Mouse (Mus musculus) adrenal gland, adult 2 months (tissue): ENCODE results near the gene Dock6. TPM values are rescaled to one million over a fixed set of nuclear protein-coding genes. Genes with fewer than 3 reads are reported as not detected.

Experiments
- DNase-seq: peaks from one replicate; pipeline ENCODE4 v3.0.0; 2021
- polyA plus RNA-seq: library from polyadenylated mRNA; depleted of rRNA; stranded (reverse); fragments of >200 nt; gene quantifications from 2 replicates; pipeline ENCODE4 v1.2.3, GENCODE M21; 2012
- total RNA-seq, 2 experiments: library from RNA; stranded (reverse); gene quantifications; 2 replicates each; pipeline ENCODE4 v1.2.3; 2021

The Dock6 gene
- total and polyA plus RNA-seq, 3 experiments = 32.9 to 76.6 (median 37.0) TPM

- peak; percentile 77 for DNase-seq
Observed at GRCm38 (mm10) chr9:21846755-21847341, 5.6 kb downstream of the Dock6 start.

DNA sequence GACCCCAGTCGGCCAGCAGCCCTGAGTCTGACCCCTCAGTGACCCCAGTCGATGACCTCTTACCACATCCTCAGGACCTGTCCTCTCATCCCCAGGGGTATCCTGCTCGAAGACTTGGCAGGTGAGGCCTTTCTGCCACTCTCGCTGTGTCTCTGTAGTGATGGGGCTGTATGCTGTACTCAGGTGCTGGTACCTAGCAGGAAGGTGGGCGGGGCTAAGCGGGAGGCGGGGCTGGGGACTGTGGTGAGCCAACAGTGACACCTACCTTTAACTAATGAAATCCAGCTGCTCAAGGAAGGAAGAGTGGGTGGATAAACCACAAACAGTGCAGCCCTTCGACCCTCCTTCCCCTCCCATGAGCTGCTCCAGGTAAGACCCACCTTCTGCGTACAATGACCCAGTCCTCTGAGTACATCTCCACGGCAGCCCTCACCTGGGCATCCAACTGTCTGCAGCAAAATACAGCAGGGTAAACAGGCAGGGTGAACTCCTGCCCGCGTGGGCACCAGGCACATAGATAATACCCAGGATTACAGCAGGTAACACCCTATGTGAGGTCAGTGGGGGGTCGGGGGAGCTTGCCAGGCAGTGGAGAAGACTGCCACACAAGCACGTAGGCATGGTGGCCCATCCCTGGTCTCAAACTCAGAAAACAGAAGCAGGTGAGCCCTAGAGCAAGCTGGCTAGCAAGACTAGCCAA, 6.9 kb downstream of the Dock6 start:
- no peak for DNase-seq

GRCm38 (mm10) chr9:21843086-21843485, 9.3 kb downstream of the Dock6 start:
- no peak for DNase-seq

GRCm38 (mm10) chr9:21842391-21842790, 10.0 kb downstream of the Dock6 start:
- DNase-seq = no peak

DNA sequence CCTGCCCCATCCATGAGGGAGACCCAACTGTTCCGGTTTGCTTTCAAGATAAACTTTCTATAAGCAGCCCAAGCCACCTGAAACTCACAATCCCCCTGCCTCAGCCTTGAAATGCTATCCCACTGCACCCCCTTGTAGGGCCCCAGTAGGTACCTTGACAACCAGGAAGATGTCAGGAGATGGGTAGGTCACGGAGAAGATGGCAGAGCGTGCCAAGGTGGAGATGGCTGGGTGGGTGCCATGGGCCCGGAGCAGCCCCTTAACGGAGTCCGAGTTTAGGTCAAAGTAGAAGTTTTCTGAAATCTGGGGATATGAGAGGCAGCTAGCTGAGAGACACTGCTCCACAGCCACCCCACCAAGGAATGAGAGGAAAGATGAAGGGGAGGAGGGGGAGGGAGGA, 11.1 kb downstream of the Dock6 start:
- no peak for DNase-seq

DNA sequence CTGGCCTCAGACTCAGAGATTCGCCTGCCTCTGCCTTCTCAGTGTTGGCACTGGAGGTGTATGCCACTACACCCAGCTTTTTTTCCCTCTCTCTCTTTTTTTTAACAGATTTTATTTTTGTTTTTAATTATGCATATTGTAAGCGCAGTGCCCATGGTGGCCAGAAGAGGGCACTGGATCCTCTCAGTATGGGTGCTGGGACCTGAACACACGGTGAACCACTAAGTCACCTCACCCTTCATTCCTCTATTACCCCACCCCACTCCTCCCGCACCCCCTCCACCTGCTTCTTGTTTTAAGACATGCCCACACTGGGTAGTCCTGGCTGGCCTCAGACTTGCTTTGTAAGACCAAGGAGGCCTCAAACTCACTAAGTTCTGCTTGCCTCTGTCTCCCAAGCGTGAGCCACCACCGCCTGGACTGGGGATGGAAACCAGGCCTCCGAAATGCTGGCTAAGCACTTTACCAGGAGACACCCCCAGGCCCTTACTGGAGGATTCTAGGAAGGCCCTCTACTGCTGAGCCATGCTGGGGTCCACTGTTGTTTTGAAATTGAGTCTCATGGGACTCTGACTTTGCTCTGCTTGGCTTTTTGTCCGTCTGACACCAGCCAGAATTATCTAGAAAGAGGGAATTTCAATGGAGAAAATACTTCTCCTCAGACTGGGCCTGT, 12.2 kb downstream of the Dock6 start:
- DNase-seq = no peak

GRCm38 (mm10) chr9:21837690-21838089, 14.7 kb downstream of the Dock6 start:
- DNase-seq = no peak

- DNase-seq = peak; percentile 90
Observed at GRCm38 (mm10) chr9:21835258-21835912, 17.1 kb downstream of the Dock6 start, which contains the start of gene Angptl8. TSS of gene Angptl8 (plus strand) at chr9:21835510.

GRCm38 (mm10) chr9:21831558-21832240, 20.7 kb downstream of the Dock6 start:
- DNase-seq = peak; percentile 62

GRCm38 (mm10) chr9:21830936-21831335, 21.5 kb downstream of the Dock6 start:
- DNase-seq = peak; percentile 77

- DNase-seq = no peak
Observed at GRCm38 (mm10) chr9:21830461-21830850, 22.0 kb downstream of the Dock6 start.

DNA sequence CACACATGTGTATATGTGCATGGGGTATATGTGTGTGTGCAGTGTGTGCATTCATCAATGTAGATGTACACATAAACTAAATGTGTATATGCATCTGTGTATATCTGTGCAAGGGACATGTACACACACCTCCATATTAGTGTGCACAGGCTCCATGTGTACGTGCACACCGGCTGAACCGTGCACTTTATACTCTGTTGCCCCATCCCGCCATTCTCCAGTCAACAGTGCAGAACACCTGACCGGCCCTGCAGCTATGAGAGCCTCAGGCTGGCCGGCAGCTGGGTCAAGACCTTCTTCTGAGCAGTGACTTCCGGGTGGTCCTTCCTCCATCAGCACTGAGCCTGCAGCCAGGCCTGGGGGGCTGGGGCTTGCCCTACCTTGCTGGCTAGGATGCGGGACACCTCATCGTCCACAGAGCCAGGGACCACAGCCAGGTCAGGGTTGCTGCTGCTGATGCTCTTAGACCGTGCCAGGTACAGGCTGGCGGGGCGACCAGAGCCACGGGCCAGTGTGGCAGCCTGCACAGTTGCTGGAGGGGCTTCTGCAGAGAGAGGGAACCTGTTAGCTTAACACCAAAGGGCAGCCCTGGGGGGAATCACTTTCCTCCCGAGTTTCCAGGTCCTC, 22.5 kb downstream of the Dock6 start:
- no peak for DNase-seq

DNA sequence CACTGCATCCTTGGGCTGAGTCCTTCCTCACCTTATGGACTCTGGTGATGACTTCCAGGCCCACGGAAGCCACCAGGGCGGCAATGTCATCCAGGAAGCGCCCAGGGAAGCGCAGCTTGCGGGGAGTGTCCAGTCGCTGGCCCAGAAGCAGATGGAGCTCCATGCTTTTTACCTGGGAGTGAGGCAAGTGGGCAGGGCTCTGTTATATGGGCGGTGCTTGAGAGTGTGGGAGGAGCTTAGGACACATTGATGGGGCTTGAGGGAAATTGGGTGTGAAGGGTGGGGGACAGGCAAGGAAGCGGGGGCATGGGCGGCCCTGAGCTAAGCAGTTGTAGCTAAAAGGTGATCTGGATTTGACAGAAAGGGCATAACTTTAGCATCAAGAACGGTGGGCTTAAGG, 28.1 kb downstream of the Dock6 start:
- DNase-seq = no peak

DNA sequence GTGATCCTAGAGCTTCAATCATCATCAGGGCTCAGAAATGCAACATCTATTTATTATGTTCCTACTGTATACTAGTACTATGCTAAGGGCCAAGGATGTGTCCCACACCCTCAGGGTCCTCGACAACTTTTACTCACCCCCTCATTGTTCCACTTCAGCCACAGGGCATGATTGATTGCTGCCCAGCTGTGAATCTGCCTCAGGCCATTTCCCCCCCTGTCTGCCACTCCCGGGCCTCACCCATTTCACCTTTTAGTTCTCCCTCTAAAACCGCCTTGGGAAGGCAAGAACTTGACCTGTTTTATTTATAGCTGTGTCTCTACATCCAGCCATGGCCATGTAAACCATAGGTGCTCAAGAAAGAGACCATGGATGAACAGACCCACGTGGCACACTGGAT, 28.5 kb downstream of the Dock6 start:
- DNase-seq = no peak

GRCm38 (mm10) chr9:21822686-21823085, 29.7 kb downstream of the Dock6 start:
- no peak for DNase-seq

DNA sequence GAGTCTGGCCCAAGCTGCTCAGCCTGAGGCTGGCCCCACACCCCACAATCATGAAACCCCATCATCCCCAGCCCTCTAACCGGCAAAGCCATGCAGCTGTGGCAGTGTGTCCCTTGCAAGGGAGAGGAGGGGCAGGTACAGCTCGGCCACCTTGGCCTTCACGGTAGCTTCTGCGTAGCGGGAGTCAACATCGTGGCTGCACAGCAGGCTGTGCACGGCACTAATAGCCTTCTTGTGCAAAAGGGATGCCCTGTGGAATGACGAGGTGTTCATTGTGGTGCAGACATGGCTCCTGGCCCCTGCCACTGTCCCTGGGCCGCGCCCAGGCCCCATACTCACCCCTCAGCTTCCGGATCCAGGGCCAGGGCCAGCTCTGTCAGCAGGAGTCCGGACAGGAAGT, 32.3 kb downstream of the Dock6 start:
- DNase-seq = no peak

DNA sequence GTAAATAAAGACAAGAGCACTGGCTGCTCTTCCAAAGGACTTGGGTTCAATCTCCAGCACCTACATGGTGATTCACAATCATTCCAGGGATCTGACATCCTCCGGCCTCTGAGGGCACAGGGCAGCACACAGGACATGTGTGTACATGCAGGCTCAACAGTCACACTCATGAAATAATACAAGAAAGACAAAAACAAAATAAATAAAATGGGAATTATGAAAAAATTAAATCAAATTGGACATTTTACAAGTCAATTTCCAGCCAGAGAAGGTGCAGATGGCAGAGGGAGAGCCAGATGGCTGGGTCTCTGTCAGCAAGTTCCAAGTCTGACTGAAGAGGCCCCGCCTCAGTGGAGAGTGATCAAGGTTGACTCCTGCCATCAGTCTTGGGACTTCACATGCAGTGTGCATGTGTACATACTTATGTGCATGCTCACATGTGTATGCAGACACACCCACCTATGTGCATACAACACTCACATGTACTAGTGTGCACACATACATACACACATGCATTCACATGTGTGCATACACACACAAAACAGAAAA, 33.2 kb downstream of the Dock6 start:
- no peak for DNase-seq

DNA sequence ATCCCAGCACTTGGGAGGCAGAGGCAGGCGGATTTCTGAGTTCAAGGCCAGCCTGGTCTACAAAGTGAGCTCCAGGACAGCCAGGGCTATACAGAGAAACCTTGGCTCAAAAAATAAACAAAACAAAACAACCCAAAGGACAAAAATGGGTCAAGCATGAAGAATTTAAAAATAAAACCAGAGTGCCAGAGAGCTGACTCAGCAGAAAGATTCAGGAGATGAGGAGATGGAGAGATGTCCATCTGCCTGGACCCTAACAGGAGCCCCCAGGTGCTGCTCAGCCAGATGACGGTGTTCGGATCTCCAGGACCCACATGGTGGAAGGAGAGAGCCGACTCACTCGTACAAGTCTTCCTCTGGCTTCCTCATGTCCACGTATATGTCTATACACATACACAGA, 33.9 kb downstream of the Dock6 start:
- no peak for DNase-seq

- DNase-seq = no peak
Observed at GRCm38 (mm10) chr9:21818125-21818524, 34.3 kb downstream of the Dock6 start.

DNA sequence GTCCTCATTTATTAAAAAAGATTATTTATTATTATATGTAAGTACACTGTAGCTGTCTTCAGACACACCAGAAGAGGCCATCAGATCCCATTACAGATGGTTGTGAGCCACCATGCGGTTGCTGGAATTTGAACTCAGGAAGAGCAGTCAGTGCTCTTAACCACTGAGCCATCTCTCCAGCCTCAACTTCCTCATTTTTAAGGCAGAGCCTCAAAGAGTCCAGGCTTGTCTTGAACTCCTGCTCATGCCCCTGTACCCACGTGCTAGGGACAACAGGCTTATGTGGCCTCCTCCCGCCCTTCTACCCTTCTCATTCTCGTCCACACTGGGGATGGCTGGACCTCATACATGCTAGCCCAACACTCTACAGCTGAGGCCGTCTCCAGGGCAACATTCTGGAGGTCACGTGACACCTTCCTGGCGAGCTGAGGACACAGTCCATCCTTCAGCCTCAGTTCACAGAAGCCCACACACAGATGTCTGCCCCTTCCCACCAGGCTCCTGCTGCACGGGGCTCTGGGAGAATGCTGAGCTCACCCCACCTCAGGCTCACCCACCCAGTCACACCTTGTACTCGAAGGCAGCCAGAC, 35.6 kb downstream of the Dock6 start:
- DNase-seq = no peak

GRCm38 (mm10) chr9:21811170-21811569, 41.3 kb downstream of the Dock6 start:
- no peak for DNase-seq
